Mouse (Mus musculus) layer of hippocampus, adult 9-11 months (tissue): ENCODE data around the gene Copg2.
"Not testable (repeated sequence)": the region's sequence is repeated elsewhere in the genome, so short reads cannot be mapped to it uniquely, and the experiment has no call there.

Source experiments
- DNase-seq: peaks from one replicate; pipeline ENCODE4 v3.0.0; 2022

Copg2 gene

GRCm38 (mm10) chr6:30805053-30805752, 91.4 kb downstream of the Copg2 start:
- DNase-seq = no peak

- DNase-seq = peak; percentile 21
These were observed 92.1 kb downstream of the Copg2 start for GRCm38 (mm10) chr6:30804389-30805052.

GRCm38 (mm10) chr6:30802915-30803314, 93.7 kb downstream of the Copg2 start:
- not testable (repeated sequence) for DNase-seq

- DNase-seq = no peak
These were observed 145.4 kb downstream of the Copg2 start for GRCm38 (mm10) chr6:30751209-30751608.

GRCm38 (mm10) chr6:30750482-30750881, 146.1 kb downstream of the Copg2 start:
- DNase-seq = no peak

- no peak for DNase-seq
These were observed 146.7 kb downstream of the Copg2 start for GRCm38 (mm10) chr6:30749892-30750291.

GRCm38 (mm10) chr6:30749042-30749689, 147.4 kb downstream of the Copg2 start:
- DNase-seq = no peak

GRCm38 (mm10) chr6:30748358-30748910, 148.2 kb downstream of the Copg2 start:
- DNase-seq = peak; percentile 30

- no peak for DNase-seq
These were observed 148.8 kb downstream of the Copg2 start for GRCm38 (mm10) chr6:30747631-30748357.

GRCm38 (mm10) chr6:30745591-30745990, 151.0 kb downstream of the Copg2 start:
- DNase-seq = no peak

GRCm38 (mm10) chr6:30744846-30745245, 151.7 kb downstream of the Copg2 start:
- DNase-seq = no peak

GRCm38 (mm10) chr6:30739177-30739747, 157.3 kb downstream of the Copg2 start:
- no peak for DNase-seq

GRCm38 (mm10) chr6:30738464-30739006, 158.1 kb downstream of the Copg2 start:
- no peak for DNase-seq

GRCm38 (mm10) chr6:30737548-30738463, 158.8 kb downstream of the Copg2 start:
- DNase-seq = peak; percentile 51

GRCm38 (mm10) chr6:30736864-30737547, 159.6 kb downstream of the Copg2 start:
- DNase-seq = peak; percentile 66

- no peak for DNase-seq
These were observed 160.2 kb downstream of the Copg2 start for GRCm38 (mm10) chr6:30736372-30736762.

- DNase-seq = no peak
These were observed 160.7 kb downstream of the Copg2 start for GRCm38 (mm10) chr6:30735728-30736371.

- no peak for DNase-seq
These were observed 161.4 kb downstream of the Copg2 start for GRCm38 (mm10) chr6:30734988-30735727.

GRCm38 (mm10) chr6:30734465-30734864, 162.1 kb downstream of the Copg2 start:
- no peak for DNase-seq
